Mouse (Mus musculus) myocyte (in vitro differentiated cells): ENCODE results near the gene Znhit3.

ENCODE experiments used
- CEBPB ChIP-seq: IDR thresholded peaks from 2 replicates; pipeline ENCODE4 v1.6.1; 2011; ENCODE audit warnings: mild to moderate bottlenecking, moderate library complexity; ENCODE audit not compliant: poor library complexity, insufficient read depth, severe bottlenecking
- E2F4 ChIP-seq: IDR thresholded peaks from one replicate; pipeline ENCODE4 v1.6.1; 2011; ENCODE audit warnings: mild to moderate bottlenecking, control low read depth, moderate library complexity; ENCODE audit not compliant: insufficient read depth
- MAX ChIP-seq: IDR thresholded peaks from one replicate; pipeline ENCODE4 v1.6.1; 2011; ENCODE audit warnings: low read depth, mild to moderate bottlenecking, control low read depth
- MYOD1 ChIP-seq, 3 experiments: IDR thresholded peaks; one replicate each; pipeline ENCODE4 v1.6.1; 2011; ENCODE audit warnings: control low read depth in 2 of 3, low read depth in 2 of 3, mild to moderate bottlenecking in 2 of 3, moderate library complexity in 1 of 3; ENCODE audit not compliant: insufficient read length in 2 of 3, control insufficient read depth in 1 of 3
- MYOG ChIP-seq, 3 experiments: IDR thresholded peaks; one replicate each; pipeline ENCODE4 v1.6.1; 2011; ENCODE audit warnings: control low read depth in 2 of 3, low read depth in 2 of 3, mild to moderate bottlenecking in 2 of 3; ENCODE audit not compliant: insufficient read length in 2 of 3, control insufficient read depth in 1 of 3, insufficient read depth in 1 of 3
- POLR2A ChIP-seq: IDR thresholded peaks from one replicate; pipeline ENCODE4 v1.6.1; 2011; ENCODE audit warnings: low read depth, mild to moderate bottlenecking, control low read depth, moderate library complexity; ENCODE audit not compliant: insufficient read length
- POLR2AphosphoS2 ChIP-seq: IDR thresholded peaks from one replicate; pipeline ENCODE4 v1.6.1; 2011; ENCODE audit warnings: low read depth, control low read depth; ENCODE audit not compliant: insufficient read length
- REST ChIP-seq: IDR thresholded peaks from one replicate; pipeline ENCODE4 v1.6.1; 2011; ENCODE audit warnings: mild to moderate bottlenecking, control low read depth, moderate library complexity; ENCODE audit not compliant: insufficient read depth, insufficient read length
- SRF ChIP-seq: IDR thresholded peaks from one replicate; pipeline ENCODE4 v1.6.1; 2011; ENCODE audit warnings: low read depth; ENCODE audit not compliant: control insufficient read depth, insufficient read length
- TCF12 ChIP-seq: IDR thresholded peaks from one replicate; pipeline ENCODE4 v1.6.1; 2011; ENCODE audit warnings: mild to moderate bottlenecking, control low read depth; ENCODE audit not compliant: poor library complexity, insufficient read depth, severe bottlenecking
- TCF3 ChIP-seq: IDR thresholded peaks from one replicate; pipeline ENCODE4 v1.6.1; 2011; ENCODE audit warnings: low read depth, control low read depth; ENCODE audit not compliant: insufficient read length
- USF1 ChIP-seq: IDR thresholded peaks from one replicate; pipeline ENCODE4 v1.6.1; 2011; ENCODE audit warnings: low read depth, mild to moderate bottlenecking, control low read depth, moderate library complexity

DNA sequence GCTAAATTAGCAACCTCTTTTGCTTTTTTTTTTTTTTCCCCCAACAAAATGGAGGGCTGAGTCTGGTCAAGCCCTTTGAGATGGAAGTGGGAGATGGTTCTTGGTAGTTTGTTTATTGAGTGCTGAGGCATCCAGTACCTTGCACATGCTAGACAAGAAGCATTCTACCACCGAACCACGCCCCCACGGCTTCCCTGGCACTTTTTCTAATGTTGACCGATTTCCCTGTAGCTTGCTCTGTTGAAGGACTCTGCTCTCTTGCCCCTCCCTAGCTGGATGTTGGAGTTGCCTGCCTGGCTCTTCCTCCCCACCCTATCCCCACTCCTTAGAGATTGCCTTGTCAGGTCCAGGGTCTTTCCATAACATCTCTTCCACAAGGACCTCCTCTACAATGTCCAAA, 46.4 kb upstream of the Znhit3 start:
- no peak for TF ChIP-seq POLR2A
- no peak for TF ChIP-seq CEBPB
- no peak for TF ChIP-seq USF1
- TF ChIP-seq MAX: no peak
- no peak for TF ChIP-seq MYOD1 (IDR thresholded peaks at IDR 0.05; ENCODE audit: control insufficient read depth in 1 of 3, insufficient read length in 2 of 3, low read depth in 2 of 3)
- TF ChIP-seq POLR2AphosphoS2: no peak
- TF ChIP-seq TCF3: no peak
- TF ChIP-seq TCF12: no peak
- no peak for TF ChIP-seq E2F4
- no peak for TF ChIP-seq MYOG (IDR thresholded peaks at IDR 0.05; ENCODE audit: control insufficient read depth in 1 of 3, insufficient read depth in 1 of 3, insufficient read length in 2 of 3, low read depth in 2 of 3)
- no peak for TF ChIP-seq REST
- no peak for TF ChIP-seq SRF
